Mouse (Mus musculus): ENCODE results near the gene Dscam. TPM values are rescaled to one million over a fixed set of nuclear protein-coding genes. Genes with fewer than 3 reads are reported as not detected.

The Dscam gene
- total RNA-seq, 2 experiments from 2014 or later, result 0.02 TPM; not detected in 1

- no peak for DNase-seq
- intact Hi-C loops (cut with DNase I; ENCODE audit: low total_unique reads), result no loop called here
These were observed 198.8 kb downstream of the Dscam start for GRCm38 (mm10) chr16:96971768-96972167.

GRCm38 (mm10) chr16:96970412-96970811 is 200.1 kb downstream of the Dscam start:
- DNase-seq, result no peak
- intact Hi-C loops (cut with DNase I; ENCODE audit: low total_unique reads), result no loop called here

- no peak for DNase-seq
- intact Hi-C loops (cut with DNase I; ENCODE audit: low total_unique reads), result no loop called here
These were observed 200.9 kb downstream of the Dscam start for GRCm38 (mm10) chr16:96969643-96970042.

GRCm38 (mm10) chr16:96968885-96969480 is 201.6 kb downstream of the Dscam start:
- no peak for DNase-seq
- intact Hi-C loops (cut with DNase I; ENCODE audit: low total_unique reads), result no loop called here

GRCm38 (mm10) chr16:96959695-96960094 is 210.9 kb downstream of the Dscam start:
- DNase-seq, result no peak
- intact Hi-C loops (cut with DNase I; ENCODE audit: low total_unique reads), result no loop called here

- intact Hi-C loops (cut with DNase I; ENCODE audit: low total_unique reads), result no loop called here
- no peak for DNase-seq
These were observed 224.9 kb downstream of the Dscam start for GRCm38 (mm10) chr16:96945468-96946302.

- intact Hi-C loops (cut with DNase I; ENCODE audit: low total_unique reads), result no loop called here
These were observed 226.9 kb downstream of the Dscam start for GRCm38 (mm10) chr16:96943648-96944047.

GRCm38 (mm10) chr16:96934795-96935194 is 235.8 kb downstream of the Dscam start:
- intact Hi-C loops (cut with DNase I; ENCODE audit: low total_unique reads), result no loop called here
- DNase-seq, result no peak

More at GRCm38 (mm10) chr16:96943648-96944047, 226.9 kb downstream of the Dscam start:
- DNase-seq, result no peak

- intact Hi-C loops (cut with DNase I; ENCODE audit: low total_unique reads), result no loop called here
These were observed 238.3 kb downstream of the Dscam start for GRCm38 (mm10) chr16:96932211-96932610.

GRCm38 (mm10) chr16:96931771-96932170 is 238.8 kb downstream of the Dscam start:
- DNase-seq, result no peak
- intact Hi-C loops (cut with DNase I; ENCODE audit: low total_unique reads), result no loop called here

More at GRCm38 (mm10) chr16:96932211-96932610, 238.3 kb downstream of the Dscam start:
- no peak for DNase-seq

- no peak for DNase-seq
- intact Hi-C loops (cut with DNase I; ENCODE audit: low total_unique reads), result no loop called here
These were observed 242.5 kb downstream of the Dscam start for GRCm38 (mm10) chr16:96928011-96928410.

- intact Hi-C loops (cut with DNase I; ENCODE audit: low total_unique reads), result no loop called here
- no peak for DNase-seq
These were observed 243.1 kb downstream of the Dscam start for GRCm38 (mm10) chr16:96927408-96927807.

- DNase-seq, result no peak
- intact Hi-C loops (cut with DNase I; ENCODE audit: low total_unique reads), result no loop called here
These were observed 243.6 kb downstream of the Dscam start for GRCm38 (mm10) chr16:96926977-96927376.

- no peak for DNase-seq
- intact Hi-C loops (cut with DNase I; ENCODE audit: low total_unique reads), result no loop called here
These were observed 246.6 kb downstream of the Dscam start for GRCm38 (mm10) chr16:96923941-96924340.

GRCm38 (mm10) chr16:96914495-96914894 is 256.1 kb downstream of the Dscam start:
- no peak for DNase-seq
- intact Hi-C loops (cut with DNase I; ENCODE audit: low total_unique reads), result no loop called here

GRCm38 (mm10) chr16:96912836-96913235 is 257.7 kb downstream of the Dscam start:
- intact Hi-C loops (cut with DNase I; ENCODE audit: low total_unique reads), result no loop called here
- DNase-seq, result no peak

GRCm38 (mm10) chr16:96912103-96912502 is 258.4 kb downstream of the Dscam start:
- no peak for DNase-seq
- intact Hi-C loops (cut with DNase I; ENCODE audit: low total_unique reads), result no loop called here

GRCm38 (mm10) chr16:96910405-96911164 is 260.0 kb downstream of the Dscam start:
- DNase-seq, result no peak

GRCm38 (mm10) chr16:96907818-96908217 is 262.7 kb downstream of the Dscam start:
- DNase-seq, result no peak
- intact Hi-C loops (cut with DNase I; ENCODE audit: low total_unique reads), result no loop called here

More at GRCm38 (mm10) chr16:96910405-96911164, 260.0 kb downstream of the Dscam start:
- intact Hi-C loops (cut with DNase I; ENCODE audit: low total_unique reads), result no loop called here

GRCm38 (mm10) chr16:96907081-96907480 is 263.5 kb downstream of the Dscam start:
- intact Hi-C loops (cut with DNase I; ENCODE audit: low total_unique reads), result no loop called here
- no peak for DNase-seq

Measured in gastrocnemius, postnatal 14 days (tissue).